Comparison of ENCODE assay signal across 21 mouse cellular contexts in the genomic region with DNA sequence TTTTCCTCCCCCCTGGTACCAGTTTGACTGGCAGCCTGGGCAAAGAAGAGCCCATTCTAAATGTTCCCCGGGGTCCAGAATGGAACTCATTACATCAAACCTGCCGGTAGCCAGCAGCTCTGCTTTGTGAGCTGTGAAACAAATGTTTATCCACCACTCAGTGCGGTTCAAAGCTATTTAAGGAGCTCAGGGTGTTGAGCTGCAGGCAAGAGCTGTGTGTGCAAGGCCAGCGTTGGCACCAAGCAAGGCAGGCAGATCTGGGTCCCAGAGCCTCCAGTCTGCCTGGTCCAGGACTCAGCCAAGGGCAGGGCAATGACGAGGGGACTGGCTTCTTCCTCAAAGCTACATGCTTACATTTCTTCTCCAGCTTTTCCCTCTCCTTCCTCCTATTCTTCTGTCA.
DNase-seq lines count a peak whose midpoint lies in the region; ATAC-seq and TF ChIP-seq lines count a peak whose summit lies in the region.
"Had no signal": no experiment of that assay in that cellular context is flagged by ENCODE, and none has a peak within 500 bp of the region (broad histone marks: within the 10 kb centered on the region; RNA-seq: fewer than 3 reads in every experiment).

No protein-coding gene starts in this region.

- no peaks in the 10 kb centered on the region for H3K36me3 ChIP-seq in forebrain, embryonic 16.5 days (ENCODE audit: control insufficient read depth, insufficient read depth)
- no peaks in the 10 kb centered on the region for H3K36me3 ChIP-seq in forebrain, embryonic 10.5 days (replicated peaks)
- H3K36me3 ChIP-seq: limb, embryonic 13.5 days; neural tube, embryonic 15.5 days had no signal

- H3K9ac ChIP-seq in forebrain, embryonic 16.5 days (replicated peaks; ENCODE audit: low read depth, low read length): no peak overlapping the region
- H3K9ac ChIP-seq: hindbrain, embryonic 14.5 days; limb, embryonic 13.5 days; liver, embryonic 14.5 days; neural tube, embryonic 15.5 days had no signal

- H3K4me3 ChIP-seq in forebrain, embryonic 16.5 days (replicated peaks; ENCODE audit: low read length): no peak overlapping the region
- H3K4me3 ChIP-seq in forebrain, embryonic 10.5 days: no peak overlapping the region
- H3K4me3 ChIP-seq in left cerebral cortex, adult 2 months: no peak overlapping the region
- no peak overlapping the region for H3K4me3 ChIP-seq in olfactory bulb, adult 2 months (ENCODE audit: insufficient read depth, low read depth, low read length)
- H3K4me3 ChIP-seq: erythroblast, embryonic 14.5 days; limb, embryonic 13.5 days; neural tube, embryonic 15.5 days had no signal

- no peak overlapping the region for H3K27ac ChIP-seq in forebrain, embryonic 16.5 days (ENCODE audit: low read length)
- H3K27ac ChIP-seq in forebrain, embryonic 10.5 days: no peak overlapping the region
- H3K27ac ChIP-seq in left cerebral cortex, adult 2 months: no peak overlapping the region
- 0 out of 2 replicates have a peak overlapping the region, but pooled peaks have one; percentile 50 for H3K27ac ChIP-seq in olfactory bulb, adult 2 months (ENCODE audit: insufficient read depth, low read depth, low read length)
- H3K27ac ChIP-seq: hindbrain, embryonic 14.5 days; limb, embryonic 13.5 days; liver, embryonic 14.5 days; neural tube, embryonic 15.5 days had no signal

- peaks cover 9% of the 10 kb centered on the region for H3K4me1 ChIP-seq in forebrain, embryonic 16.5 days (replicated peaks; ENCODE audit: control insufficient read depth, insufficient read depth, low read length)
- peaks cover 4% of the 10 kb centered on the region; the same call in 1 of the 2 replicates for H3K4me1 ChIP-seq in forebrain, embryonic 10.5 days
- peaks cover 13% of the 10 kb centered on the region for H3K4me1 ChIP-seq in olfactory bulb, adult 2 months (ENCODE audit: control insufficient read depth, insufficient read depth, low read length)
- H3K4me1 ChIP-seq: limb, embryonic 13.5 days had no signal

- DNase-seq in forebrain, embryonic 10.5 days (ENCODE audit: extremely low spot score, low spot score): no peak
- DNase-seq in left cerebral cortex, adult 18-20 months (ENCODE audit: low spot score in 2 of 2): peak; percentile 13 to 20
- no peak for DNase-seq in left cerebral cortex, adult 2 months (ENCODE audit: extremely low spot score in 1 of 2, low spot score in 2 of 2)
- peak; percentile 55 for DNase-seq in brain, embryonic 14.5 days (ENCODE audit: low read depth)
- DNase-seq in adrenal gland, postnatal 14 days: no peak
- DNase-seq in natural killer cell, adult 2 months (ENCODE audit: low spot score in 2 of 2): no peak
- DNase-seq: adrenal gland, postnatal 25 days; heart, postnatal 14 days; thymus, postnatal 36 days had no signal

- no peaks in the 10 kb centered on the region for H3K27me3 ChIP-seq in forebrain, embryonic 16.5 days (replicated peaks; ENCODE audit: control insufficient read depth, insufficient read depth, low read length)
- H3K27me3 ChIP-seq in forebrain, embryonic 10.5 days (ENCODE audit: poor library complexity, severe bottlenecking): no peaks in the 10 kb centered on the region
- H3K27me3 ChIP-seq: limb, embryonic 13.5 days; neural tube, embryonic 15.5 days had no signal

- 15% methylated on average over 5 of the region's 5 CpGs for WGBS in forebrain, embryonic 16.5 days
- WGBS in forebrain, embryonic 10.5 days: 66% methylated on average over 5 of the region's 5 CpGs
- WGBS in olfactory bulb, adult 2 months: 29% methylated on average over 5 of the region's 5 CpGs

- TF ChIP-seq POLR2A in brain, embryonic 14.5 days (IDR thresholded peaks at IDR 0.05; ENCODE audit: borderline replicate concordance, extremely low read depth, insufficient read depth, insufficient read length, poor library complexity, severe bottlenecking): no peak
- no peak for TF ChIP-seq POLR2A in olfactory bulb, adult 2 months (IDR thresholded peaks at IDR 0.05; ENCODE audit: insufficient read depth, low read depth, low read length)

- no peak overlapping the region for H3K4me2 ChIP-seq in forebrain, embryonic 16.5 days (ENCODE audit: low read length)
- H3K4me2 ChIP-seq: heart, embryonic 11.5 days; hindbrain, embryonic 14.5 days; limb, embryonic 13.5 days; neural tube, embryonic 15.5 days had no signal

- peak; percentile 40; the same call in 1 of the 2 replicates for ATAC-seq in forebrain, embryonic 16.5 days
- ATAC-seq: activated CD4-positive, CD25-positive, alpha-beta regulatory T cell, adult 4 months; intestine, embryonic 16.5 days; lung, postnatal 0 days; Patski had no signal

- H3K9me3 ChIP-seq in forebrain, embryonic 16.5 days (ENCODE audit: control insufficient read depth, low read length): no peaks in the 10 kb centered on the region
- no peaks in the 10 kb centered on the region for H3K9me3 ChIP-seq in forebrain, embryonic 10.5 days
- H3K9me3 ChIP-seq: limb, embryonic 13.5 days; neural tube, embryonic 15.5 days had no signal

- TF ChIP-seq CTCF in left cerebral cortex, adult 2 months (IDR thresholded peaks at IDR 0.05): no peak
- no peak for TF ChIP-seq CTCF in brain, embryonic 14.5 days (IDR thresholded peaks at IDR 0.05; ENCODE audit: borderline replicate concordance, extremely low read depth, insufficient read depth, insufficient read length)
- no peak for TF ChIP-seq CTCF in olfactory bulb, adult 2 months (IDR thresholded peaks at IDR 0.05; ENCODE audit: insufficient read depth, low read depth, low read length)

- intact Hi-C loops in left cerebral cortex, adult 2 months (cut with DNase I): no loop called here

Comparison
In these comparisons a context has a peak if more than half of its experiments do, and no peak if none do; other contexts are left out.
1. DNase-seq: peak in left cerebral cortex, adult 18-20 months (2 of 2) and brain, embryonic 14.5 days (single experiment); none in forebrain, embryonic 10.5 days (single experiment), left cerebral cortex, adult 2 months (0 of 2), adrenal gland, postnatal 14 days (single experiment) and natural killer cell, adult 2 months (0 of 2).